Mouse (Mus musculus) heart, postnatal 0 days (tissue): Measurements from ENCODE around the gene Kansl1.

ENCODE experiments used
- CTCF ChIP-seq: IDR thresholded peaks from 2 replicates; pipeline ENCODE4 v1.5.1; 2016; ENCODE audit warnings: antibody characterized with exemption, control low read depth, low read depth
- EP300 ChIP-seq: IDR thresholded peaks from 2 replicates; pipeline ENCODE4 v1.6.1; 2016; ENCODE audit warnings: antibody characterized with exemption, low read depth

DNA sequence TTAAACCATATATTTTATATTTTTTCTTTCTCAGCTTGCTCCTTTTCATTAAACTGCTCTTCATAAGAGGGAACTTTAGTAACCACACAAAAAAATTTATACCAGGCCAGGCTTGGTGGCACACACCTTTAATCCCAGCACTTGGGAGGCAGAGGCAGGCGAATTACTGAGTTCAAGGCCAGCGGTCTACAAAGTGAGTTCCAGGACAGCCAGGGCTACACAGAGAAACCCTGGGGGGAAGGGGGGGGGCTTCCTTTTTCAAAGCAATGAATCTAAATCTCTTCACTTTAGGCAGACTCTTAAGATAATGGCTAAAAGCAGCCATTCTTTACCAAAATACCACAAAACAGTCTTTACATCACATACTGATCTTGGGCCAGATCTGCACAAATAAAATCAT is 9.0 kb downstream of the Kansl1 start:
- TF ChIP-seq CTCF, result no peak
- TF ChIP-seq EP300, result no peak
